Mouse (Mus musculus) embryonic fibroblast, embryonic 13.5 days (primary cell): ENCODE data around the gene Actr8.

ENCODE experiments used
- CTCF ChIP-seq: IDR thresholded peaks from 2 replicates; pipeline ENCODE4 v1.5.1; 2011; ENCODE audit warnings: mild to moderate bottlenecking, control low read depth, low read length, moderate library complexity, borderline replicate concordance; ENCODE audit not compliant: insufficient read depth
- POLR2A ChIP-seq: IDR thresholded peaks from 2 replicates; pipeline ENCODE4 v1.6.1; 2011; ENCODE audit warnings: low read depth, mild to moderate bottlenecking, control low read depth, low read length, moderate library complexity

GRCm38 (mm10) chr14:29998747-29999474 is 20.8 kb downstream of the Actr8 start:
- TF ChIP-seq CTCF (no peak), POLR2A (no peak)
